25 mouse cellular contexts compared by ENCODE assay signal in the genomic region with DNA sequence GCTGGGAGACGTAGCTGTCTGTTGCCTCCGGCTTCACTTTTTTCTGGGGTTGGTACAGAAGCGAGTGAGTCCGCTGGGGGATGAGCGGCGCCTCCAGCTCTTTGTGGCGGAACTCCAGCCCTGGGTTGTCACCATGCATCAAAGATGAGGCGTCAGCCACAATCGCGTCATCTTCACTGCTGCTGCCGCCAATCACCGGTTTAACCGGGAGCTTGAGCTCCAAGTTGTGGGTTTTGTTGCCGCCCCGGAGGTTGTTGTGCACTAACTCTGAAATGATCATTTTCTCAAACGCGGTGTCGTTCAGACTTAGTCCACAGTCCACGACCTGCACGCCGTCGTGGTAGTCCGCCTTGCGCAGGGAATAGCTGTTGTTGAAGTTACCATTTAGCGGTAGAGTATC.
"Had no signal": no experiment of that assay in that cellular context is flagged by ENCODE, and none has a peak within 500 bp of the region (broad histone marks: within the 10 kb centered on the region; RNA-seq: fewer than 3 reads in every experiment).

No protein-coding gene starts in this region.

- DNase-seq: gastrocnemius, postnatal 14 days; gastrocnemius, postnatal 36 days; heart, adult 18-20 months; heart, postnatal 14 days; heart, postnatal 36 days; kidney, adult 11 months; kidney, adult 2 months; kidney, adult 9 months; kidney, postnatal 14 days; kidney, postnatal 36 days; layer of hippocampus, adult 9-11 months; layer of hippocampus, postnatal 36 days; left cerebral cortex, postnatal 4 days had no signal

- H3K9me3 ChIP-seq: heart, embryonic 10.5 days; heart, embryonic 13.5 days; heart, embryonic 15.5 days; hindbrain, embryonic 13.5 days; hindbrain, embryonic 15.5 days; kidney, embryonic 15.5 days; limb, embryonic 13.5 days; limb, embryonic 15.5 days; liver, embryonic 12.5 days had no signal

- H3K4me3 ChIP-seq: heart, embryonic 10.5 days; heart, embryonic 13.5 days; heart, embryonic 15.5 days; hindbrain, embryonic 13.5 days; hindbrain, embryonic 15.5 days; kidney, embryonic 15.5 days; limb, embryonic 13.5 days; limb, embryonic 15.5 days; liver, embryonic 12.5 days had no signal

- H3K27ac ChIP-seq: heart, embryonic 10.5 days; heart, embryonic 13.5 days; heart, embryonic 15.5 days; hindbrain, embryonic 13.5 days; hindbrain, embryonic 15.5 days; hindbrain, postnatal 0 days; kidney, embryonic 15.5 days; kidney, postnatal 0 days; limb, embryonic 13.5 days; limb, embryonic 15.5 days; liver, embryonic 12.5 days had no signal

- H3K9ac ChIP-seq: heart, embryonic 13.5 days; heart, embryonic 15.5 days; hindbrain, embryonic 13.5 days; hindbrain, embryonic 15.5 days; kidney, embryonic 15.5 days; limb, embryonic 13.5 days; limb, embryonic 15.5 days; liver, embryonic 12.5 days had no signal

- H3K4me1 ChIP-seq: heart, embryonic 10.5 days; heart, embryonic 15.5 days; hindbrain, embryonic 13.5 days; hindbrain, embryonic 15.5 days; liver, embryonic 12.5 days had no signal

- H3K4me2 ChIP-seq: heart, embryonic 13.5 days; heart, embryonic 15.5 days; hindbrain, embryonic 13.5 days; hindbrain, embryonic 15.5 days; kidney, embryonic 15.5 days; limb, embryonic 13.5 days; limb, embryonic 15.5 days; liver, embryonic 12.5 days had no signal

- ATAC-seq: hindbrain, postnatal 0 days; intestine, embryonic 16.5 days; liver, embryonic 12.5 days had no signal

- H3K27me3 ChIP-seq: heart, embryonic 13.5 days; heart, embryonic 15.5 days; hindbrain, embryonic 13.5 days; hindbrain, embryonic 15.5 days; kidney, embryonic 15.5 days; limb, embryonic 13.5 days; limb, embryonic 15.5 days; liver, embryonic 12.5 days had no signal
